ENCODE assay signal across 21 mouse cellular contexts in the genomic region with DNA sequence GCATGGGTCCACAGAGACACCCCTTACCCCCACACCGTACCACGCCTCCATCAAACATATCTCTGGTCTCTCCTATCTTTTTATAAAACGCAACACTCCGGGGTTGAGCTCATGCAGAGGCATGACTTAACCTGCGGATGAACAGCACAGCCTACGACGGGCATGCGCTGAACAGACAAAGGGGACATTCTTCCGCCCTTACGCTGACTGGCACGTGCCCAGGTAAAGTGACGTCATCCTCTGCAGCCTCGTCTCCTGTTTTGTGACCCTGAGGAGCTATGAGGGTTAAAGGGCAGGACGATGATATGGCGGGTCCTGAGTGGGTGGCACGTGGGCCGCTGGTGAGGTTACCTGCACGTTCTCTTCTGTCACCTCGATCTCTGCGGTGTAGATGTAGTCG. TPM values are rescaled to one million over a fixed set of nuclear protein-coding genes. Genes with fewer than 3 reads are reported as not detected.
DNase-seq lines count a peak whose midpoint lies in the region; ATAC-seq and TF ChIP-seq lines count a peak whose summit lies in the region.
"Had no signal": no experiment of that assay in that cellular context is flagged by ENCODE, and none has a peak within 500 bp of the region (broad histone marks: within the 10 kb centered on the region; RNA-seq: fewer than 3 reads in every experiment).

No protein-coding gene starts in this region.

- no peak for ATAC-seq in kidney, embryonic 14.5 days (ENCODE audit: low FRiP score, low TSS enrichment)
- ATAC-seq: forebrain, embryonic 13.5 days; forebrain, postnatal 0 days; hindbrain, embryonic 16.5 days; inflammation-experienced regulatory T-cells, adult 6 months had no signal

- DNase-seq in kidney, adult 2 months, result no peak
- DNase-seq in R1 (ENCODE audit: low read depth, low spot score), result peak; percentile 30
- DNase-seq in gonadal fat pad, adult 2 months (ENCODE audit: low read depth), result peak; percentile 33
- peak; percentile 40 for DNase-seq in testis, postnatal 14 days (ENCODE audit: low spot score)
- no peak for DNase-seq in frontal cortex, adult 2 months (ENCODE audit: extremely low spot score in 1 of 2, low spot score in 1 of 2)
- no peak for DNase-seq in lung, postnatal 10 days
- DNase-seq: cerebellum, adult 11 months; cerebellum, adult 8-10 months; cerebellum, postnatal 14 days; forebrain, postnatal 0 days; gastrocnemius, adult 2 months; gastrocnemius, postnatal 36 days; heart, postnatal 4 days had no signal

- H3K9ac ChIP-seq in kidney, embryonic 14.5 days (ENCODE audit: low read depth, low read length), result no peak overlapping the region
- H3K9ac ChIP-seq: embryonic facial prominence, embryonic 12.5 days; forebrain, embryonic 13.5 days; forebrain, postnatal 0 days; heart, embryonic 13.5 days; hindbrain, embryonic 12.5 days had no signal

- peaks cover 25% of the 10 kb centered on the region for H3K4me1 ChIP-seq in kidney, adult 2 months (ENCODE audit: control insufficient read depth, insufficient read depth, low read length)
- H3K4me1 ChIP-seq in kidney, embryonic 14.5 days (ENCODE audit: control insufficient read depth, insufficient read depth, low read length), result peaks cover 16% of the 10 kb centered on the region

- no peak for TF ChIP-seq CTCF in kidney, adult 2 months (conservative IDR thresholded peaks at IDR 0.05; ENCODE audit: insufficient read depth, insufficient read length, low read depth, low read length)

- no peak for TF ChIP-seq POLR2A in kidney, adult 2 months (IDR thresholded peaks at IDR 0.05; ENCODE audit: low read depth, low read length)

- no peak overlapping the region for H3K4me2 ChIP-seq in kidney, embryonic 14.5 days (replicated peaks; ENCODE audit: low read depth, low read length)
- H3K4me2 ChIP-seq: embryonic facial prominence, embryonic 12.5 days; forebrain, embryonic 13.5 days; heart, embryonic 13.5 days; hindbrain, embryonic 12.5 days had no signal

- H3K36me3 ChIP-seq in kidney, adult 2 months (ENCODE audit: control insufficient read depth, insufficient read depth, low read length), result no peaks in the 10 kb centered on the region
- no peaks in the 10 kb centered on the region for H3K36me3 ChIP-seq in kidney, embryonic 14.5 days (ENCODE audit: control insufficient read depth, insufficient read depth, low read length)
- H3K36me3 ChIP-seq: embryonic facial prominence, embryonic 12.5 days; G1E; heart, embryonic 13.5 days; hindbrain, embryonic 12.5 days had no signal

- 89% methylated on average over 21 of the region's 21 CpGs for WGBS in kidney, adult 2 months
- WGBS in kidney, embryonic 14.5 days, result 91% methylated on average over 21 of the region's 21 CpGs

- no peaks in the 10 kb centered on the region for H3K9me3 ChIP-seq in kidney, embryonic 14.5 days (ENCODE audit: control insufficient read depth, low read length)
- H3K9me3 ChIP-seq: embryonic facial prominence, embryonic 12.5 days; forebrain, embryonic 13.5 days; heart, embryonic 13.5 days; hindbrain, embryonic 12.5 days had no signal

- peak overlapping the region; percentile 73 for H3K27ac ChIP-seq in kidney, adult 2 months (ENCODE audit: insufficient read depth, low read depth, low read length)
- H3K27ac ChIP-seq in kidney, embryonic 14.5 days (ENCODE audit: low read depth, low read length), result no peak overlapping the region
- H3K27ac ChIP-seq: embryonic facial prominence, embryonic 12.5 days; forebrain, embryonic 13.5 days; gastrocnemius, adult 2 months; heart, embryonic 13.5 days; hindbrain, embryonic 12.5 days had no signal

- H3K27me3 ChIP-seq in kidney, adult 2 months (replicated peaks; ENCODE audit: control insufficient read depth, insufficient read depth, low read length), result no peaks in the 10 kb centered on the region
- no peaks in the 10 kb centered on the region for H3K27me3 ChIP-seq in kidney, embryonic 14.5 days (ENCODE audit: control insufficient read depth, insufficient read depth, low read length)
- H3K27me3 ChIP-seq: embryonic facial prominence, embryonic 12.5 days; forebrain, embryonic 13.5 days; heart, embryonic 13.5 days; hindbrain, embryonic 12.5 days had no signal

- no peak overlapping the region for H3K4me3 ChIP-seq in kidney, adult 2 months (ENCODE audit: insufficient read depth, low read depth, low read length)
- H3K4me3 ChIP-seq in kidney, embryonic 14.5 days (ENCODE audit: low read length), result no peak overlapping the region
- H3K4me3 ChIP-seq: embryonic facial prominence, embryonic 12.5 days; forebrain, embryonic 13.5 days; gastrocnemius, adult 2 months; heart, embryonic 13.5 days; hindbrain, embryonic 12.5 days had no signal

RNA-seq across cellular contexts. Expression of a gene that starts 42.2 kb away (rescaled TPM):
- 24.7 and 26.3 TPM in 2 replicates for polyA plus RNA-seq in kidney, adult 2 months (2012; rRNA removed)
- 4.1 and 6.0 TPM in 2 replicates for polyA plus RNA-seq in kidney, embryonic 14.5 days (2014; fragmentation: Nextera tagmentation; extraction: Ambion mirVana)
- 4.3 and 5.2 TPM in 2 replicates for polyA plus RNA-seq in gonadal fat pad, adult 2 months (2012; rRNA removed)
- 28.9 and 30.1 TPM in 2 replicates for polyA plus RNA-seq in frontal cortex, adult 2 months (2012; rRNA removed)
- polyA plus RNA-seq: G1E had no signal

RNA-seq across cellular contexts. Expression of a gene that starts 57.1 kb away (rescaled TPM):
- polyA plus RNA-seq in kidney, adult 2 months (2012; rRNA removed), result 38.3 and 46.8 TPM in 2 replicates
- 55.5 and 103 TPM in 2 replicates for polyA plus RNA-seq in kidney, embryonic 14.5 days (2014; fragmentation: Nextera tagmentation; extraction: Ambion mirVana)
- polyA plus RNA-seq in gonadal fat pad, adult 2 months (2012; rRNA removed), result 41.5 and 60.4 TPM in 2 replicates
- polyA plus RNA-seq in frontal cortex, adult 2 months (2012; rRNA removed), result 97.9 and 101 TPM in 2 replicates

Comparison
In these comparisons a context has a peak if more than half of its experiments do, and no peak if none do; other contexts are left out.
1. DNase-seq: peak in R1 (single experiment), gonadal fat pad, adult 2 months (single experiment) and testis, postnatal 14 days (single experiment); none in kidney, adult 2 months (single experiment), frontal cortex, adult 2 months (0 of 2) and lung, postnatal 10 days (single experiment).